Mouse (Mus musculus): ENCODE data around the gene Cdk8.

- TF ChIP-seq MAX (IDR thresholded peaks at IDR 0.05; ENCODE audit: low read depth), result no peak
- no peak for TF ChIP-seq POLR2A (IDR thresholded peaks at IDR 0.05; ENCODE audit: insufficient read length, low read depth)
These were observed 84.4 kb downstream of the Cdk8 start for GRCm38 (mm10) chr5:146315268-146315921.
